Mouse (Mus musculus) forebrain, embryonic 16.5 days (tissue): ENCODE data around the gene Stambpl1. TPM values are rescaled to one million over a fixed set of nuclear protein-coding genes. Genes with fewer than 3 reads are reported as not detected.

Source experiments
- ATAC-seq: fragments of 200-750 bp; cut with Nextera tagmentation; 2 replicates; pipeline ENCODE4 v1.8.0; 2017; ENCODE audit warnings: mild to moderate bottlenecking, moderate library complexity
- H3K27ac ChIP-seq: fragments of 300-500 bp; sonication (generic); 2 replicates; pipeline ENCODE4 v1.5.1; 2014; ENCODE audit warnings: low read length, control low read depth
- H3K27me3 ChIP-seq: fragments of 300-500 bp; sonication (generic); replicated peaks from 2 replicates; pipeline ENCODE4 v1.6.1; 2014; ENCODE audit warnings: low read length; ENCODE audit not compliant: control insufficient read depth, insufficient read depth
- H3K36me3 ChIP-seq: fragments of 300-500 bp; sonication (generic); 2 replicates; pipeline ENCODE4 v1.6.1; 2014; ENCODE audit not compliant: control insufficient read depth, insufficient read depth
- H3K4me1 ChIP-seq: fragments of 300-500 bp; sonication (generic); replicated peaks from 2 replicates; pipeline ENCODE4 v1.6.1; 2014; ENCODE audit warnings: low read length; ENCODE audit not compliant: control insufficient read depth, insufficient read depth
- H3K4me2 ChIP-seq: fragments of 300-500 bp; sonication (generic); 2 replicates; pipeline ENCODE4 v1.6.1; 2014; ENCODE audit warnings: mild to moderate bottlenecking, low read length, control low read depth
- H3K4me3 ChIP-seq: fragments of 300-500 bp; sonication (generic); replicated peaks from 2 replicates; pipeline ENCODE4 v1.5.1; 2014; ENCODE audit warnings: mild to moderate bottlenecking, low read length, control low read depth
- H3K9ac ChIP-seq: fragments of 300-500 bp; sonication (generic); replicated peaks from 2 replicates; pipeline ENCODE4 v1.6.1; 2014; ENCODE audit warnings: low read depth, low read length, control low read depth
- H3K9me3 ChIP-seq: fragments of 300-500 bp; sonication (generic); 2 replicates; pipeline ENCODE4 v1.6.1; 2016; ENCODE audit warnings: low read length; ENCODE audit not compliant: control insufficient read depth
- WGBS: fragments of 180-500 bp; shearing (Covaris S2); extraction: QIAGEN DNeasy Blood & Tissue Kit; methylation state at CpG from one replicate; pipeline ENCODE4 v1.1.7; 2014; 5-methylcytosine and 5-hydroxymethylcytosine counted together
- polyA plus RNA-seq: library from polyadenylated mRNA; unstranded; fragments of >200 nt; fragmentation: Nextera tagmentation; extraction: Ambion mirVana; gene quantifications from 2 replicates; pipeline ENCODE4 v1.2.1, GENCODE M21; 2015

Gene Stambpl1
- polyA plus RNA-seq, 1 experiment from 2014 or later, result 11.7 TPM

- H3K36me3 ChIP-seq, result no peaks in the 10 kb centered on the region
- H3K4me3 ChIP-seq, result no peak overlapping the region
- no peak for ATAC-seq
- H3K9me3 ChIP-seq, result no peaks in the 10 kb centered on the region
- no peak overlapping the region for H3K27ac ChIP-seq
- no peaks in the 10 kb centered on the region for H3K4me1 ChIP-seq
- no peaks in the 10 kb centered on the region for H3K27me3 ChIP-seq
- no peak overlapping the region for H3K4me2 ChIP-seq
- 89% methylated on average over 2 of the region's 2 CpGs for WGBS
- H3K9ac ChIP-seq, result no peak overlapping the region
Observed at GRCm38 (mm10) chr19:34256936-34257335, 64.9 kb downstream of the Stambpl1 start.

- no peak for ATAC-seq
- WGBS, result 85% methylated on average over 2 of the region's 2 CpGs
- H3K27ac ChIP-seq, result no peak overlapping the region
- H3K9ac ChIP-seq, result no peak overlapping the region
- H3K9me3 ChIP-seq, result no peaks in the 10 kb centered on the region
- H3K4me2 ChIP-seq, result no peak overlapping the region
- H3K36me3 ChIP-seq, result no peaks in the 10 kb centered on the region
- H3K27me3 ChIP-seq, result no peaks in the 10 kb centered on the region
- H3K4me3 ChIP-seq, result no peak overlapping the region
- no peaks in the 10 kb centered on the region for H3K4me1 ChIP-seq
Observed at GRCm38 (mm10) chr19:34262273-34262974, 70.4 kb downstream of the Stambpl1 start.

DNA sequence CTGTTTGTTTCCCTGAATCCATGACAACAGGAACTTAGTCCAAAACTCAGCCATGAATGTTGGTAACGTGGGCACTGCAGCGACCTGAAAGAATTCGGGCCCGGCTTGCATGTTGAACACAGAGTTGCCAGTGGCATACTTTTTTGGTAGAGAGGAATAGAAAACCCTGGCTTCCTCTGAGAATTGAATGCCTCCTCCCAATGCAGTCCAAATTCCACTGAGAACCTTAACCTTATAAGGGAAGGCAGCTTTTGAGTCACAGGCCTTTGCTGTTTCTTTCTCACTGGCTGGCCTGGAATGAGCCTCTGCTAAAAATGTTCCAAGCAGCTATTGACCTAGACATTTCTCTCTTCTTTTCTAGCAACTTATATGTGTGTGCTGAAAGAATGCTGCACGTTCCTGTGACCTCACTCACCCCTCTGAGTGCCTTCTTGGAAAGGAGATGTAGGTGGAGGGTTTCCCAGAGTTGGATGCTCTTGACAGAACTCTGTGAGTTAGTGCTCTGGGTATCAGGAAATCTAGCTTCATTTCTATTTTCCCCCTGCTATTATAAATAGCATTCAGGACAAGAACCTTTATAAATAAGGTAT lies 73.7 kb downstream of the Stambpl1 start:
- no peak overlapping the region for H3K4me3 ChIP-seq
- no peaks in the 10 kb centered on the region for H3K4me1 ChIP-seq
- no peak overlapping the region for H3K9ac ChIP-seq
- H3K9me3 ChIP-seq, result no peaks in the 10 kb centered on the region
- H3K27ac ChIP-seq, result no peak overlapping the region
- 65% methylated on average over 5 of the region's 5 CpGs for WGBS
- H3K4me2 ChIP-seq, result no peak overlapping the region
- ATAC-seq, result no peak
- no peaks in the 10 kb centered on the region for H3K36me3 ChIP-seq
- no peaks in the 10 kb centered on the region for H3K27me3 ChIP-seq

DNA sequence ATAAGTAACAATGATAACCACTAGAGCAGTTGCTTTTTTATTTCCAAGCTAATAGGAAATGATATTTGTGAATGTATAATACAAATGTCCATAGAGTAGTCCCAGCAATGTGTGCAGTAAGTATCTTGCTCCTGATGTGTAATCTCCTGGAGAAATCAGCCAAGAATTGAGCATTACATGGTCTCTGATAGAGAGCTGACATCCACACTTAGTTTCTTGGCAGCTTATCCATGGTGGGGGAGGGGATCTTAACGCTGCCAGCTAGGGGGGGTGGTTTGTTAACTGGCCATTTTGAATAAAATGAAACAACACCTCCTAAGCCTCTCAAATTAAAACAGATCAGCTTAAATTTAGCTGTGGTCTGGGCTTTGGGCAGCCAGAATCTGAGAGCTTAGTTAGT lies 77.0 kb downstream of the Stambpl1 start:
- Histone ChIP-seq H3K27me3 (no peaks in the 10 kb centered on the region), H3K9ac (no peak overlapping the region), H3K36me3 (no peaks in the 10 kb centered on the region), H3K9me3 (no peaks in the 10 kb centered on the region), H3K27ac (no peak overlapping the region), H3K4me1 (no peaks in the 10 kb centered on the region), H3K4me2 (no peak overlapping the region), H3K4me3 (no peak overlapping the region)
- ATAC-seq, result no peak
- WGBS, result 27% methylated on average over 1 of the region's 1 CpGs

GRCm38 (mm10) chr19:34270106-34270726 lies 78.2 kb downstream of the Stambpl1 start:
- no peak for ATAC-seq
- no peaks in the 10 kb centered on the region for H3K9me3 ChIP-seq
- WGBS, result 88% methylated on average over 10 of the region's 11 CpGs

DNA sequence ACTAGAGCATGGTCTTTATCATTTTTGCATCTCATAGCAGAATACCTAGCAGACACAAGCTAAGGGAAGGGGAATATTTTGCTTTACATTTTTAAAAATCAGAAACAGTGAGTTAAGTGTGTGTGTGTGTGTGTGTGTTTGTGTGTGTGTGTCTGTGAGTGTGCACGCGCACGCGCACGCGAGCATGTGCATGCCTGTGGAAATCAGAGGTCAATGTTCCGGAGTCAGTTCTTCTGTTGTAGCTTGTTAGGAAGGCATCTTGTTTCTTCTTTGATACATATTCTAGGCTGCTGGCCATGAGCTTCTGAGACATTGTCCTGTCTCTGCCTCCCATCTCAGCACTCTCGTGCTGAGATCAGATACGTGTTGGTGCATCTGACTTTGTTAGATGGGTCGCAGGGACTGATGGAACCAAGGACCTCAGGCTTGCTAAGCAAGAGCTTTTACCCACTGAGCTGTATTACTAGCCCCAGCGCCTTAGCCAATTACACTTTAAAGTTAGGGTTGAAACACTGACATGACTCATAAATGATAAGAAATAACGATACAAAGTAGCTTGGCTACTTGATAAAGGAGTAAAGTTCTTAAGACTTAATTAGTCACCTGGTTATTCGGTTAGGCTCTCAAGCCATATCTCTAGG lies 78.9 kb downstream of the Stambpl1 start:
- 96% methylated on average over 13 of the region's 13 CpGs for WGBS

More at GRCm38 (mm10) chr19:34270106-34270726, 78.2 kb downstream of the Stambpl1 start:
- no peaks in the 10 kb centered on the region for H3K36me3 ChIP-seq
- H3K4me2 ChIP-seq, result no peak overlapping the region
- no peak overlapping the region for H3K27ac ChIP-seq
- no peaks in the 10 kb centered on the region for H3K27me3 ChIP-seq
- no peak overlapping the region for H3K9ac ChIP-seq
- no peak overlapping the region for H3K4me3 ChIP-seq
- no peaks in the 10 kb centered on the region for H3K4me1 ChIP-seq

DNA sequence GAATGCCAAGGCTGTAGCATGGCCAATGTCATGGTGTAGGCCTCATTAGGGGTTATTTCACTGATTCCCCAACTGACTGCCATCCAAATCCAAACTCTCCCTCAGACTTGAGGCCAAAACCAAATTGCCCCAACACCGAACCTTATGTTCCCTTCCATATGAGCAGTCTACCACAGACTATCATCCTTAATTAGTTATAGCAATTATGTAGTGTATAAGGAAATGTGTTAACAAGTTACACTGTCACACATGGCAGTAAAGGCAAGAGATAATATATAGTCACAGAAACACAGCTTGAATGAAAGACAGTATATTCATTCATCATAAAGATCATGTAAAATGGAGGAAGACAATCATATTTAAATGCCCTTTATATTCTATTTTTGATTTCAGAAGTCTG lies 81.0 kb downstream of the Stambpl1 start:
- Histone ChIP-seq H3K36me3 (no peaks in the 10 kb centered on the region), H3K27me3 (no peaks in the 10 kb centered on the region), H3K9me3 (no peaks in the 10 kb centered on the region), H3K4me3 (no peak overlapping the region), H3K9ac (no peak overlapping the region), H3K27ac (no peak overlapping the region), H3K4me1 (no peaks in the 10 kb centered on the region), H3K4me2 (no peak overlapping the region)
- peak; percentile 52; the same call in 1 of the 2 replicates for ATAC-seq
- 82% methylated on average over 1 of the region's 1 CpGs for WGBS

More for the DNA sequence above, 78.9 kb downstream of the Stambpl1 start:
- no peak for ATAC-seq
- Histone ChIP-seq H3K4me2 (no peak overlapping the region), H3K27me3 (no peaks in the 10 kb centered on the region), H3K36me3 (no peaks in the 10 kb centered on the region), H3K9ac (no peak overlapping the region), H3K4me1 (no peaks in the 10 kb centered on the region), H3K27ac (no peak overlapping the region), H3K9me3 (no peaks in the 10 kb centered on the region), H3K4me3 (no peak overlapping the region)

- H3K9me3 ChIP-seq, result no peaks in the 10 kb centered on the region
- H3K4me1 ChIP-seq, result no peaks in the 10 kb centered on the region
- 72% methylated on average over 3 of the region's 3 CpGs for WGBS
- no peak overlapping the region for H3K27ac ChIP-seq
- no peaks in the 10 kb centered on the region for H3K36me3 ChIP-seq
- no peak for ATAC-seq
- H3K27me3 ChIP-seq, result no peaks in the 10 kb centered on the region
- no peak overlapping the region for H3K4me2 ChIP-seq
- no peak overlapping the region for H3K9ac ChIP-seq
- no peak overlapping the region for H3K4me3 ChIP-seq
Observed at GRCm38 (mm10) chr19:34278078-34278477, 86.0 kb downstream of the Stambpl1 start.

DNA sequence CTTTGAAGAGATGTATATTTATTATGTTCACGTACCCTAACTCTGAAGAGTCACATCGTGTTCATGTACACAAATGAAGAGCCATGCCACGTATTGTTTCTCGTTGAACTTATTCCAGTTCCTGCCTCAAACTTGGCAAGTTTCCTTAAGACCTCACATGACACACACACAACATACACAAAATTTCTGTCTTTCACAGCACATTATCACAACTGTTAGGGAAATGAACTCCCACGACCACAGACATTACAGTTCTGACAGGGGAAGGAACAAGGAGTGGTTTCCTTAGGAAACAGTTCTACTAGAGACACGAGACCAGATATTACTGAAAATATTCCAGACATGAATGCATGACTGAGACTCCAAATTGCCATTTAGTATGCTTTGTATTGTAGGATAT lies 91.6 kb downstream of the Stambpl1 start:
- no peak overlapping the region for H3K4me3 ChIP-seq
- no peaks in the 10 kb centered on the region for H3K4me1 ChIP-seq
- WGBS, result 74% methylated on average over 6 of the region's 6 CpGs
- H3K4me2 ChIP-seq, result no peak overlapping the region
- H3K36me3 ChIP-seq, result no peaks in the 10 kb centered on the region
- no peak overlapping the region for H3K27ac ChIP-seq
- no peak for ATAC-seq
- H3K27me3 ChIP-seq, result no peaks in the 10 kb centered on the region
- H3K9me3 ChIP-seq, result no peaks in the 10 kb centered on the region
- no peak overlapping the region for H3K9ac ChIP-seq
